9 mouse cellular contexts compared by ENCODE assay signal in the genomic region with DNA sequence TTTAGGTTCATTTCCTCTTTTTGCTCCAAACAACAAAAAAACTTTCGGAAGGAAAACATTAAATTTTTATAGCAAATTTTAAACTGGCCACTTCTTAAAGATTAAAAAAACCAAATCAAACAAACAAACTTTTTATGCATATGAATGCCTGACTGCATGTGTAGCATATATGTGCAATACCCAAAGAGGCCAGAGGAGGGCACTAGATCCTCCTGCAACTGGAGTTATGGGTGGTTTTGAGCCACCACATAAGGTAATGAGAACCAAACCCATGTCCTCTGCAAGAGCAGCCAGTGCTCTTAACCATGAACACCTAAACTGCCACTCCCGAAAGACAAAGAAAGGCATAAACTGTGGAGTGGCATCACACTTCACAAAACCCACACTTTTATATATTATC. TPM values are rescaled to one million over a fixed set of nuclear protein-coding genes. Genes with fewer than 3 reads are reported as not detected.
DNase-seq lines count a peak whose midpoint lies in the region; ATAC-seq lines count a peak whose summit lies in the region.
"Had no signal": no experiment of that assay in that cellular context is flagged by ENCODE, and none has a peak within 500 bp of the region (broad histone marks: within the 10 kb centered on the region; RNA-seq: fewer than 3 reads in every experiment).

No protein-coding gene starts in this region.

- DNase-seq in gastrocnemius, postnatal 10 days, result peak; percentile 20
- DNase-seq in gastrocnemius, postnatal 14 days, result no peak
- peak; percentile 16 for DNase-seq in monocyte, adult 2 months (ENCODE audit: low read depth in 1 of 2, low spot score in 2 of 2)
- peak; percentile 26 for DNase-seq in c-Kit-negative CD71-positive TER-119-positive erythroid progenitor cells, embryonic 14.5 days (ENCODE audit: low read depth, low spot score)
- peak; percentile 58 for DNase-seq in mesoderm, embryonic 11.5 days (ENCODE audit: low read depth, low spot score)
- DNase-seq in gastrocnemius, postnatal 25 days, result no peak

- intact Hi-C loops in gastrocnemius, postnatal 14 days (cut with DNase I; ENCODE audit: low total_unique reads), result no loop called here

- no peak for ATAC-seq in monocyte, adult 5-6 weeks (replicated peaks; ENCODE audit: insufficient number of reproducible peaks, low FRiP score, low TSS enrichment, poor library complexity, severe bottlenecking)
- no peak for ATAC-seq in erythroblast, adult 5-6 weeks (replicated peaks; ENCODE audit: low FRiP score, poor library complexity, severe bottlenecking)

RNA-seq across cellular contexts. Expression of gene Nap1l4, which starts 4.5 kb away (rescaled TPM):
- 100 to 1,000 TPM; 164 to 169 TPM for total RNA-seq in gastrocnemius, postnatal 10 days (2021)
- total RNA-seq in gastrocnemius, postnatal 14 days (2021), result 100 to 1,000 TPM; 158 to 159 TPM
- 121 to 136 TPM (median 124 TPM) in 3 replicates for total RNA-seq in monocyte, adult 5-6 weeks (2017)
- total RNA-seq in gastrocnemius, postnatal 25 days (2021), result 100 to 1,000 TPM; 167 to 174 TPM
- total RNA-seq in erythroblast, adult 5-6 weeks (2015; ENCODE audit: low replicate concordance), result 40.7 and 45.1 TPM in 2 replicates
- total RNA-seq in erythroblast, adult 5-6 weeks (2017; ENCODE audit: low replicate concordance), result 89.7 and 118 TPM in 2 replicates

RNA-seq across cellular contexts. Expression of gene Phlda2, which starts 41.4 kb away (rescaled TPM):
- total RNA-seq in gastrocnemius, postnatal 10 days (2021), result not detected
- not detected for total RNA-seq in gastrocnemius, postnatal 14 days (2021)
- not detected in 3 replicates for total RNA-seq in monocyte, adult 5-6 weeks (2017)
- total RNA-seq in gastrocnemius, postnatal 25 days (2021), result not detected
- total RNA-seq in erythroblast, adult 5-6 weeks (2015; ENCODE audit: low replicate concordance), result not detected in 2 replicates
- not detected in 2 replicates for total RNA-seq in erythroblast, adult 5-6 weeks (2017; ENCODE audit: low replicate concordance)
- total RNA-seq: heart, postnatal 10 days had no signal

RNA-seq across cellular contexts. Expression of gene Cars, which starts 55.5 kb away (rescaled TPM):
- 10 to 100 TPM; 36.0 to 43.5 TPM for total RNA-seq in gastrocnemius, postnatal 10 days (2021)
- 10 to 100 TPM; 35.9 to 39.4 TPM for total RNA-seq in gastrocnemius, postnatal 14 days (2021)
- 19.9 to 54.1 TPM (median 40.4 TPM) in 3 replicates for total RNA-seq in monocyte, adult 5-6 weeks (2017)
- 10 to 100 TPM; 32.7 to 32.9 TPM for total RNA-seq in gastrocnemius, postnatal 25 days (2021)
- 60.9 and 87.4 TPM in 2 replicates for total RNA-seq in erythroblast, adult 5-6 weeks (2015; ENCODE audit: low replicate concordance)
- 120 and 157 TPM in 2 replicates for total RNA-seq in erythroblast, adult 5-6 weeks (2017; ENCODE audit: low replicate concordance)

Comparison
In these comparisons a context has a peak if more than half of its experiments do, and no peak if none do; other contexts are left out.
1. DNase-seq: peak in gastrocnemius, postnatal 10 days (single experiment), monocyte, adult 2 months (2 of 2), c-Kit-negative CD71-positive TER-119-positive erythroid progenitor cells, embryonic 14.5 days (single experiment) and mesoderm, embryonic 11.5 days (single experiment); none in gastrocnemius, postnatal 14 days (single experiment) and gastrocnemius, postnatal 25 days (single experiment).